Mouse (Mus musculus): ENCODE results near the gene Cdt1.
"Not testable (repeated sequence)": the region's sequence is repeated elsewhere in the genome, so short reads cannot be mapped to it uniquely, and the experiment has no call there.

The Cdt1 gene

GRCm38 (mm10) chr8:122550234-122550994 is 17.4 kb upstream of the Cdt1 start:
- no peak for DNase-seq (ENCODE audit: low spot score)

- DNase-seq (ENCODE audit: low spot score) = no peak
Observed at GRCm38 (mm10) chr8:122550995-122551264, 16.9 kb upstream of the Cdt1 start.

- peak; percentile 51 for DNase-seq (ENCODE audit: low spot score)
Observed at GRCm38 (mm10) chr8:122551265-122552051, 16.4 kb upstream of the Cdt1 start, which contains the start of gene Piezo1. Gene Piezo1 (minus strand): TSS chr8:122551329.

GRCm38 (mm10) chr8:122554786-122555185 is 13.0 kb upstream of the Cdt1 start:
- peak; percentile 63 for DNase-seq (ENCODE audit: low spot score)

- DNase-seq (ENCODE audit: low spot score) = no peak
Observed at GRCm38 (mm10) chr8:122556030-122557009, 11.5 kb upstream of the Cdt1 start.

- DNase-seq (ENCODE audit: low spot score) = no peak
Observed at GRCm38 (mm10) chr8:122557248-122558038, 10.4 kb upstream of the Cdt1 start.

- DNase-seq (ENCODE audit: low spot score) = no peak
Observed at GRCm38 (mm10) chr8:122558671-122559349, 9.0 kb upstream of the Cdt1 start.

GRCm38 (mm10) chr8:122561199-122561598 is 6.6 kb upstream of the Cdt1 start:
- DNase-seq (ENCODE audit: low spot score) = no peak

GRCm38 (mm10) chr8:122564363-122565352 is 3.2 kb upstream of the Cdt1 start:
- DNase-seq (ENCODE audit: low spot score) = no peak

GRCm38 (mm10) chr8:122566766-122567165 is 1.0 kb upstream of the Cdt1 start:
- no peak for DNase-seq (ENCODE audit: low spot score)

- no peak for DNase-seq (ENCODE audit: low spot score)
Observed at GRCm38 (mm10) chr8:122568109-122568504, 292 bp downstream of the Cdt1 start.

GRCm38 (mm10) chr8:122568881-122569309 is 1.1 kb downstream of the Cdt1 start:
- no peak for DNase-seq (ENCODE audit: low spot score)

- no peak for DNase-seq (ENCODE audit: low spot score)
Observed at GRCm38 (mm10) chr8:122569329-122569728, 1.5 kb downstream of the Cdt1 start.

- no peak for DNase-seq (ENCODE audit: low spot score)
Observed at GRCm38 (mm10) chr8:122569996-122570395, 2.2 kb downstream of the Cdt1 start.

- DNase-seq (ENCODE audit: low spot score) = no peak
Observed at GRCm38 (mm10) chr8:122571153-122571552, 3.3 kb downstream of the Cdt1 start.

GRCm38 (mm10) chr8:122571750-122572267 is 4.0 kb downstream of the Cdt1 start:
- DNase-seq (ENCODE audit: low spot score) = no peak

- DNase-seq (ENCODE audit: low spot score) = no peak
Observed at GRCm38 (mm10) chr8:122572751-122573150, 4.9 kb downstream of the Cdt1 start.

GRCm38 (mm10) chr8:122573176-122573575 is 5.4 kb downstream of the Cdt1 start:
- DNase-seq (ENCODE audit: low spot score) = not testable (repeated sequence)

GRCm38 (mm10) chr8:122573577-122573976 is 5.8 kb downstream of the Cdt1 start:
- no peak for DNase-seq (ENCODE audit: low spot score)

Measured in left cerebral cortex, adult 11 months (tissue).